Comparison of ENCODE assay signal across 8 mouse cellular contexts in the genomic region with DNA sequence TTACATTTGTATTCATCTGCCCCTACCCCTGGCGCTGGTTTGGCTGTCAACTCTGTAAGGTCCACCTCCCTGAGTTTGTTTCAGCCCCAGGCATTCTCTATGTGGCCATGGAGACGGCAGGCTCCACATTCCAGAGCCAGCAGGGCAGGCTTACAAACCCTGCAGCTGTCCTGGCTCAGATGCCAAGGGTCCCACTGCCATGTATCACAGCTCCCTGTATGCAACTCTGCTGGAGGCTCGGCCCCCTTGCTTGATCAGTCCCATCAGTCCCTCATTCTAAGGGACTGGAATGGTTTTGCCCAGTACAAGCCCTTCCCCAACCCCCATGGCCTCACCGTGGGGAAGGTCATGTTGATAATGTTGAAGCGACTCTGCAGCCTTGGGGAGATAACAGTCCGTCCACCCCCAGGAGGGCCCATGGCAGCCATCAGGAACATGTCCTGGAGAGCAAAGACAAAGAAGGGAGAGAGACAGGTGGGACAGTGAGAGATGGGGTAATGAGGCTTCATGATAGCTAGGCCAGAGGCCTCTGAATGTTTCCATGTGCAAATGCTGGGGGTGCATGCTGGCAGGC. TPM values are rescaled to one million over a fixed set of nuclear protein-coding genes. Genes with fewer than 3 reads are reported as not detected.
A peak's percentile ranks its signal among the peaks of the same experiment; 100 is the strongest.
DNase-seq lines count a peak whose midpoint lies in the region; ATAC-seq and TF ChIP-seq lines count a peak whose summit lies in the region.

No protein-coding gene starts in this region.

- peak overlapping the region; percentile 35 to 60 for H3K27ac ChIP-seq in heart, embryonic 14.5 days (replicated peaks in 1 of 2; ENCODE audit: control insufficient read depth in 1 of 2, insufficient read depth in 1 of 2, low read depth in 2 of 2, low read length in 2 of 2)
- H3K27ac ChIP-seq in hindbrain, embryonic 13.5 days = peak overlapping the region; percentile 75
- H3K27ac ChIP-seq in liver, embryonic 12.5 days = no peak overlapping the region
- no peak overlapping the region for H3K27ac ChIP-seq in intestine, postnatal 0 days (ENCODE audit: low read depth, low read length)

- peak overlapping the region; percentile 1; the same call in 1 of the 2 replicates for H3K4me2 ChIP-seq in heart, embryonic 14.5 days (ENCODE audit: low read length)
- no peak overlapping the region for H3K4me2 ChIP-seq in hindbrain, embryonic 13.5 days
- H3K4me2 ChIP-seq in liver, embryonic 12.5 days = peak overlapping the region; percentile 26; the same call in 1 of the 2 replicates
- H3K4me2 ChIP-seq in intestine, postnatal 0 days (replicated peaks; ENCODE audit: low read depth) = no peak overlapping the region

- ATAC-seq in heart, embryonic 14.5 days (ENCODE audit: insufficient number of reproducible peaks, insufficient read depth, low FRiP score, low read depth) = 0 out of 2 replicates have a peak, but pooled peaks have one; percentile 27
- ATAC-seq in hindbrain, embryonic 13.5 days (ENCODE audit: low FRiP score) = peak; percentile 73
- peak; percentile 63 for ATAC-seq in liver, embryonic 12.5 days
- no peak for ATAC-seq in erythroblast, adult 5-6 weeks (replicated peaks; ENCODE audit: low FRiP score, poor library complexity, severe bottlenecking)
- ATAC-seq in intestine, postnatal 0 days = no peak

- H3K9ac ChIP-seq in heart, embryonic 14.5 days (ENCODE audit: low read length) = no peak overlapping the region
- no peak overlapping the region for H3K9ac ChIP-seq in hindbrain, embryonic 13.5 days
- H3K9ac ChIP-seq in liver, embryonic 12.5 days = no peak overlapping the region
- H3K9ac ChIP-seq in intestine, postnatal 0 days (ENCODE audit: low read depth, low read length) = no peak overlapping the region

- no peaks in the 10 kb centered on the region for H3K36me3 ChIP-seq in heart, embryonic 14.5 days (ENCODE audit: control insufficient read depth, insufficient read depth, low read length)
- no peaks in the 10 kb centered on the region for H3K36me3 ChIP-seq in hindbrain, embryonic 13.5 days
- H3K36me3 ChIP-seq in liver, embryonic 12.5 days = no peaks in the 10 kb centered on the region
- H3K36me3 ChIP-seq in intestine, postnatal 0 days (ENCODE audit: control insufficient read depth, insufficient read depth) = no peaks in the 10 kb centered on the region

- WGBS in heart, embryonic 14.5 days = 8% methylated on average over 6 of the region's 6 CpGs
- WGBS in hindbrain, embryonic 13.5 days = 20% methylated on average over 6 of the region's 6 CpGs
- 25% methylated on average over 6 of the region's 6 CpGs for WGBS in liver, embryonic 12.5 days (ENCODE audit: insufficient replicate concordance)
- 42% methylated on average over 6 of the region's 6 CpGs for WGBS in intestine, postnatal 0 days

- H3K27me3 ChIP-seq in heart, embryonic 14.5 days (ENCODE audit: control insufficient read depth, insufficient read depth, low read length) = no peaks in the 10 kb centered on the region
- no peaks in the 10 kb centered on the region for H3K27me3 ChIP-seq in hindbrain, embryonic 13.5 days
- H3K27me3 ChIP-seq in liver, embryonic 12.5 days (replicated peaks) = no peaks in the 10 kb centered on the region
- H3K27me3 ChIP-seq in intestine, postnatal 0 days (replicated peaks; ENCODE audit: control insufficient read depth, insufficient read depth, low read length) = no peaks in the 10 kb centered on the region

- TF ChIP-seq CTCF in intestine, postnatal 0 days (IDR thresholded peaks at IDR 0.05; ENCODE audit: low read depth) = no peak

- DNase-seq in heart, adult 18-20 months = no peak
- peak; percentile 20 for DNase-seq in brain, embryonic 18.5 days (ENCODE audit: low read depth, low spot score)
- DNase-seq in left cerebral cortex, adult 18-20 months (ENCODE audit: low spot score in 2 of 2) = no peak

- no peaks in the 10 kb centered on the region for H3K9me3 ChIP-seq in heart, embryonic 14.5 days (ENCODE audit: control insufficient read depth, low read length)
- no peaks in the 10 kb centered on the region for H3K9me3 ChIP-seq in hindbrain, embryonic 13.5 days
- H3K9me3 ChIP-seq in liver, embryonic 12.5 days (replicated peaks) = no peaks in the 10 kb centered on the region
- no peaks in the 10 kb centered on the region for H3K9me3 ChIP-seq in intestine, postnatal 0 days (ENCODE audit: control insufficient read depth)

- H3K4me3 ChIP-seq in heart, embryonic 14.5 days (ENCODE audit: control insufficient read depth in 1 of 2, insufficient read depth in 1 of 2, low read depth in 1 of 2, low read length in 2 of 2) = no peak overlapping the region
- H3K4me3 ChIP-seq in hindbrain, embryonic 13.5 days = no peak overlapping the region
- no peak overlapping the region for H3K4me3 ChIP-seq in liver, embryonic 12.5 days
- no peak overlapping the region for H3K4me3 ChIP-seq in intestine, postnatal 0 days (ENCODE audit: low read depth, low read length)

- H3K4me1 ChIP-seq in heart, embryonic 14.5 days (ENCODE audit: control insufficient read depth in 2 of 2, insufficient read depth in 2 of 2, low read length in 2 of 2) = peaks cover 34 to 37% of the 10 kb centered on the region in 2 experiments
- H3K4me1 ChIP-seq in hindbrain, embryonic 13.5 days (replicated peaks) = peaks cover 20% of the 10 kb centered on the region
- H3K4me1 ChIP-seq in liver, embryonic 12.5 days = peaks cover 44% of the 10 kb centered on the region
- H3K4me1 ChIP-seq in intestine, postnatal 0 days (replicated peaks; ENCODE audit: control insufficient read depth, insufficient read depth, low read length) = no peaks in the 10 kb centered on the region

RNA-seq across cellular contexts. Expression of a gene that starts 43.6 kb away (rescaled TPM):
- polyA plus RNA-seq in heart, embryonic 14.5 days (2014; fragmentation: Nextera tagmentation; extraction: Ambion mirVana) = 18.0 and 22.0 TPM in 2 replicates
- 10 to 100 TPM; 15.8 to 18.0 TPM for total RNA-seq in heart, adult 18-20 months (2021)
- 50.6 and 51.3 TPM in 2 replicates for polyA plus RNA-seq in hindbrain, embryonic 13.5 days (2015; fragmentation: Nextera tagmentation; extraction: Ambion mirVana)
- 7.1 and 7.5 TPM in 2 replicates for polyA plus RNA-seq in liver, embryonic 12.5 days (2016; fragmentation: Nextera tagmentation; extraction: Ambion mirVana)
- total RNA-seq in erythroblast, adult 5-6 weeks (2015; ENCODE audit: low replicate concordance) = 5.8 and 8.2 TPM in 2 replicates
- 0.84 and 1.5 TPM in 2 replicates for total RNA-seq in erythroblast, adult 5-6 weeks (2017; ENCODE audit: low replicate concordance)
- 18.2 and 23.6 TPM in 2 replicates for polyA plus RNA-seq in intestine, postnatal 0 days (2015; fragmentation: Nextera tagmentation; extraction: Ambion mirVana)
- total RNA-seq in left cerebral cortex, adult 18-20 months (2021) = 10 to 100 TPM; 28.2 to 32.2 TPM

RNA-seq across cellular contexts. Expression of a gene that starts 59.1 kb away (rescaled TPM):
- 43.1 and 46.7 TPM in 2 replicates for polyA plus RNA-seq in heart, embryonic 14.5 days (2014; fragmentation: Nextera tagmentation; extraction: Ambion mirVana)
- 10 to 100 TPM; 10.3 to 14.3 TPM for total RNA-seq in heart, adult 18-20 months (2021)
- 7.1 and 8.7 TPM in 2 replicates for polyA plus RNA-seq in hindbrain, embryonic 13.5 days (2015; fragmentation: Nextera tagmentation; extraction: Ambion mirVana)
- 14.4 and 15.4 TPM in 2 replicates for polyA plus RNA-seq in liver, embryonic 12.5 days (2016; fragmentation: Nextera tagmentation; extraction: Ambion mirVana)
- not detected in 2 replicates for total RNA-seq in erythroblast, adult 5-6 weeks (2015; ENCODE audit: low replicate concordance)
- not detected in 2 replicates for total RNA-seq in erythroblast, adult 5-6 weeks (2017; ENCODE audit: low replicate concordance)
- polyA plus RNA-seq in intestine, postnatal 0 days (2015; fragmentation: Nextera tagmentation; extraction: Ambion mirVana) = 24.1 and 24.9 TPM in 2 replicates
- total RNA-seq in left cerebral cortex, adult 18-20 months (2021) = 1 to 10 TPM; 3.4 to 3.7 TPM

Comparison
In these comparisons a context has a peak if more than half of its experiments do, and no peak if none do; other contexts are left out.
1. ATAC-seq: peak in heart, embryonic 14.5 days (single experiment), hindbrain, embryonic 13.5 days (single experiment) and liver, embryonic 12.5 days (single experiment); none in erythroblast, adult 5-6 weeks (single experiment) and intestine, postnatal 0 days (single experiment).
2. H3K27ac ChIP-seq: peak in heart, embryonic 14.5 days (2 of 2) and hindbrain, embryonic 13.5 days (single experiment); none in liver, embryonic 12.5 days (single experiment) and intestine, postnatal 0 days (single experiment).
3. H3K4me2 ChIP-seq: peak in heart, embryonic 14.5 days (single experiment) and liver, embryonic 12.5 days (single experiment); none in hindbrain, embryonic 13.5 days (single experiment) and intestine, postnatal 0 days (single experiment).